Mouse (Mus musculus) liver, embryonic 14.5 days (tissue): ENCODE measurements around the gene Smim14.

Source experiments
- CTCF ChIP-seq: IDR thresholded peaks from 2 replicates; pipeline ENCODE4 v1.5.1; 2016; ENCODE audit warnings: antibody characterized with exemption, low read depth, control low read depth
- EP300 ChIP-seq: IDR thresholded peaks from 2 replicates; pipeline ENCODE4 v1.6.1; 2016; ENCODE audit warnings: antibody characterized with exemption, low read depth

GRCm38 (mm10) chr5:65425251-65425650 is 111.7 kb downstream of the Smim14 start:
- TF ChIP-seq EP300 (no peak), CTCF (no peak)
